In genomic region chr7:19093174-19093521, GRCm38 (mm10) we compare ENCODE assay signal across 8 mouse cellular contexts. TPM values are rescaled to one million over a fixed set of nuclear protein-coding genes. Genes with fewer than 3 reads are reported as not detected.
A peak's percentile ranks its signal among the peaks of the same experiment; 100 is the strongest.
DNase-seq lines count a peak whose midpoint lies in the region; ATAC-seq and TF ChIP-seq lines count a peak whose summit lies in the region.

No protein-coding gene starts in this region.

- H3K4me1 ChIP-seq in embryonic facial prominence, embryonic 12.5 days, result peaks cover 35% of the 10 kb centered on the region
- no peaks in the 10 kb centered on the region for H3K4me1 ChIP-seq in kidney, adult 2 months (ENCODE audit: control insufficient read depth, insufficient read depth, low read length)
- H3K4me1 ChIP-seq in limb, embryonic 15.5 days, result peaks cover 54% of the 10 kb centered on the region
- H3K4me1 ChIP-seq in midbrain, embryonic 16.5 days (ENCODE audit: control insufficient read depth, insufficient read depth, low read length), result peaks cover 28% of the 10 kb centered on the region

- ATAC-seq in embryonic facial prominence, embryonic 12.5 days (ENCODE audit: insufficient number of reproducible peaks, insufficient read depth, low FRiP score, low TSS enrichment), result peak; percentile 13
- 0 out of 2 replicates have a peak, but pooled peaks have one; percentile 18 for ATAC-seq in limb, embryonic 15.5 days (ENCODE audit: insufficient number of reproducible peaks, low FRiP score, low TSS enrichment, low read depth)
- ATAC-seq in midbrain, embryonic 16.5 days, result peak; percentile 2; the same call in 1 of the 2 replicates

- peak; percentile 76 for DNase-seq in 3134 (ENCODE audit: extremely low read depth, insufficient read length, low spot score)
- peak; percentile 91 to 96 for DNase-seq in adrenal gland, adult (ENCODE audit: inconsistent age in 2 of 2, low spot score in 1 of 2)
- peak; percentile 85 for DNase-seq in heart, adult 8-10 months (ENCODE audit: low spot score)
- peak; percentile 91 for DNase-seq in kidney, adult 2 months
- peak; percentile 77 to 87 for DNase-seq in spleen, postnatal 14 days (ENCODE audit: low spot score in 2 of 2)

- H3K4me3 ChIP-seq in embryonic facial prominence, embryonic 12.5 days, result peak overlapping the region; percentile 77
- peak overlapping the region; percentile 35 for H3K4me3 ChIP-seq in kidney, adult 2 months (ENCODE audit: insufficient read depth, low read depth, low read length)
- peak overlapping the region; percentile 86 for H3K4me3 ChIP-seq in limb, embryonic 15.5 days
- peak overlapping the region; percentile 52; the same call in 1 of the 2 replicates for H3K4me3 ChIP-seq in midbrain, embryonic 16.5 days (ENCODE audit: low read depth, low read length)

- TF ChIP-seq CTCF in kidney, adult 2 months (conservative IDR thresholded peaks at IDR 0.05; ENCODE audit: insufficient read depth, insufficient read length, low read depth, low read length), result peak; percentile 81

- H3K4me2 ChIP-seq in embryonic facial prominence, embryonic 12.5 days (replicated peaks), result peak overlapping the region; percentile 85
- H3K4me2 ChIP-seq in limb, embryonic 15.5 days, result peak overlapping the region; percentile 88
- peak overlapping the region; percentile 98 for H3K4me2 ChIP-seq in midbrain, embryonic 16.5 days (ENCODE audit: low read length)

- no peak for TF ChIP-seq POLR2A in kidney, adult 2 months (IDR thresholded peaks at IDR 0.05; ENCODE audit: low read depth, low read length)

- peak overlapping the region; percentile 94 for H3K27ac ChIP-seq in embryonic facial prominence, embryonic 12.5 days
- H3K27ac ChIP-seq in kidney, adult 2 months (ENCODE audit: insufficient read depth, low read depth, low read length), result peak overlapping the region; percentile 17; the same call in 1 of the 2 replicates
- peak overlapping the region; percentile 93 for H3K27ac ChIP-seq in limb, embryonic 15.5 days
- H3K27ac ChIP-seq in midbrain, embryonic 16.5 days (ENCODE audit: low read length), result no peak overlapping the region; the same call in 1 of the 2 replicates

- H3K9ac ChIP-seq in embryonic facial prominence, embryonic 12.5 days, result peak overlapping the region; percentile 54
- H3K9ac ChIP-seq in limb, embryonic 15.5 days, result peak overlapping the region; percentile 42
- no peak overlapping the region for H3K9ac ChIP-seq in midbrain, embryonic 16.5 days (ENCODE audit: low read depth, low read length)

- H3K9me3 ChIP-seq in embryonic facial prominence, embryonic 12.5 days, result no peaks in the 10 kb centered on the region
- H3K9me3 ChIP-seq in limb, embryonic 15.5 days, result no peaks in the 10 kb centered on the region
- H3K9me3 ChIP-seq in midbrain, embryonic 16.5 days (replicated peaks; ENCODE audit: control insufficient read depth, low read length, poor library complexity, severe bottlenecking), result no peaks in the 10 kb centered on the region

- peaks cover 24% of the 10 kb centered on the region for H3K36me3 ChIP-seq in embryonic facial prominence, embryonic 12.5 days
- no peaks in the 10 kb centered on the region for H3K36me3 ChIP-seq in kidney, adult 2 months (ENCODE audit: control insufficient read depth, insufficient read depth, low read length)
- H3K36me3 ChIP-seq in limb, embryonic 15.5 days, result peaks cover 42% of the 10 kb centered on the region
- H3K36me3 ChIP-seq in midbrain, embryonic 16.5 days (ENCODE audit: control insufficient read depth, insufficient read depth, low read length), result peaks cover 16% of the 10 kb centered on the region; the same call in 1 of the 2 replicates

- H3K27me3 ChIP-seq in embryonic facial prominence, embryonic 12.5 days, result no peaks in the 10 kb centered on the region
- no peaks in the 10 kb centered on the region for H3K27me3 ChIP-seq in kidney, adult 2 months (replicated peaks; ENCODE audit: control insufficient read depth, insufficient read depth, low read length)
- peaks cover 4% of the 10 kb centered on the region; the same call in 1 of the 2 replicates for H3K27me3 ChIP-seq in limb, embryonic 15.5 days
- peaks cover 24% of the 10 kb centered on the region for H3K27me3 ChIP-seq in midbrain, embryonic 16.5 days (ENCODE audit: control insufficient read depth, insufficient read depth, low read depth, low read length)

- 2% methylated on average over 12 of the region's 15 CpGs for WGBS in embryonic facial prominence, embryonic 12.5 days
- WGBS in kidney, adult 2 months, result under 1% methylated on average over 15 of the region's 15 CpGs
- WGBS in limb, embryonic 15.5 days, result 0% methylated on average over 15 of the region's 15 CpGs
- WGBS in midbrain, embryonic 16.5 days, result under 1% methylated on average over 10 of the region's 15 CpGs

RNA-seq across cellular contexts. Expression of gene Six5, which starts 1.2 kb away (rescaled TPM):
- 16.6 and 16.9 TPM in 2 replicates for polyA plus RNA-seq in embryonic facial prominence, embryonic 12.5 days (2016; fragmentation: Nextera tagmentation; extraction: Ambion mirVana)
- total RNA-seq in heart, adult 8-10 months (2022), result 1 to 10 TPM; 5.8 to 9.9 (median 7.8) TPM
- 14.1 and 22.2 TPM in 2 replicates for polyA plus RNA-seq in kidney, adult 2 months (2012; rRNA removed)
- polyA plus RNA-seq in limb, embryonic 15.5 days (2015; fragmentation: Nextera tagmentation; extraction: Ambion mirVana), result 11.5 and 13.5 TPM in 2 replicates
- polyA plus RNA-seq in midbrain, embryonic 16.5 days (2015; fragmentation: Nextera tagmentation; extraction: Ambion mirVana), result 1.5 and 1.6 TPM in 2 replicates

RNA-seq across cellular contexts. Expression of gene Dmpk, which starts 9.5 kb away (rescaled TPM):
- 17.5 and 19.1 TPM in 2 replicates for polyA plus RNA-seq in embryonic facial prominence, embryonic 12.5 days (2016; fragmentation: Nextera tagmentation; extraction: Ambion mirVana)
- 100 to 1,000 TPM; 532 to 655 (median 581) TPM for total RNA-seq in heart, adult 8-10 months (2022)
- polyA plus RNA-seq in kidney, adult 2 months (2012; rRNA removed), result 52.7 and 53.0 TPM in 2 replicates
- polyA plus RNA-seq in limb, embryonic 15.5 days (2015; fragmentation: Nextera tagmentation; extraction: Ambion mirVana), result 32.5 and 64.0 TPM in 2 replicates
- 6.9 and 8.1 TPM in 2 replicates for polyA plus RNA-seq in midbrain, embryonic 16.5 days (2015; fragmentation: Nextera tagmentation; extraction: Ambion mirVana)

RNA-seq across cellular contexts. Expression of gene Dmwd, which starts 17.1 kb away (rescaled TPM):
- 18.8 and 23.1 TPM in 2 replicates for polyA plus RNA-seq in embryonic facial prominence, embryonic 12.5 days (2016; fragmentation: Nextera tagmentation; extraction: Ambion mirVana)
- 10 to 100 TPM; 49.9 to 57.5 (median 54.0) TPM for total RNA-seq in heart, adult 8-10 months (2022)
- 59.8 and 76.3 TPM in 2 replicates for polyA plus RNA-seq in kidney, adult 2 months (2012; rRNA removed)
- polyA plus RNA-seq in limb, embryonic 15.5 days (2015; fragmentation: Nextera tagmentation; extraction: Ambion mirVana), result 15.0 and 15.5 TPM in 2 replicates
- 28.4 and 28.7 TPM in 2 replicates for polyA plus RNA-seq in midbrain, embryonic 16.5 days (2015; fragmentation: Nextera tagmentation; extraction: Ambion mirVana)

RNA-seq across cellular contexts. Expression of gene Gm4969, which starts 25.0 kb away (rescaled TPM):
- polyA plus RNA-seq in embryonic facial prominence, embryonic 12.5 days (2016; fragmentation: Nextera tagmentation; extraction: Ambion mirVana), result 3.6 and 3.8 TPM in 2 replicates
- total RNA-seq in heart, adult 8-10 months (2022), result not detected
- polyA plus RNA-seq in kidney, adult 2 months (2012; rRNA removed), result 0.03 and 0.04 TPM in 2 replicates
- polyA plus RNA-seq in limb, embryonic 15.5 days (2015; fragmentation: Nextera tagmentation; extraction: Ambion mirVana), result 2.4 and 2.6 TPM in 2 replicates
- 8.2 and 9.5 TPM in 2 replicates for polyA plus RNA-seq in midbrain, embryonic 16.5 days (2015; fragmentation: Nextera tagmentation; extraction: Ambion mirVana)

RNA-seq across cellular contexts. Expression of gene Fbxo46, which starts 26.5 kb away (rescaled TPM):
- polyA plus RNA-seq in embryonic facial prominence, embryonic 12.5 days (2016; fragmentation: Nextera tagmentation; extraction: Ambion mirVana), result 19.8 and 21.6 TPM in 2 replicates
- total RNA-seq in heart, adult 8-10 months (2022), result 1 to 10 TPM; 4.2 to 6.0 (median 5.3) TPM
- 9.2 and 9.5 TPM in 2 replicates for polyA plus RNA-seq in kidney, adult 2 months (2012; rRNA removed)
- polyA plus RNA-seq in limb, embryonic 15.5 days (2015; fragmentation: Nextera tagmentation; extraction: Ambion mirVana), result 16.1 and 16.9 TPM in 2 replicates
- polyA plus RNA-seq in midbrain, embryonic 16.5 days (2015; fragmentation: Nextera tagmentation; extraction: Ambion mirVana), result 18.2 and 21.1 TPM in 2 replicates

Comparison
In these comparisons a context has a peak if more than half of its experiments do, and no peak if none do; other contexts are left out.
1. H3K4me3 ChIP-seq: peak in every context shown above with its lines; median percentile 86 in limb, embryonic 15.5 days; 77 in embryonic facial prominence, embryonic 12.5 days; 52 in midbrain, embryonic 16.5 days; 35 in kidney, adult 2 months.